Mouse (Mus musculus) liver, embryonic 13.5 days (tissue): Measurements from ENCODE around the gene Susd6. TPM values are rescaled to one million over a fixed set of nuclear protein-coding genes. Genes with fewer than 3 reads are reported as not detected.
"Not testable (repeated sequence)": the region's sequence is repeated elsewhere in the genome, so short reads cannot be mapped to it uniquely, and the experiment has no call there.

ENCODE experiments used
- ATAC-seq: fragments of 200-750 bp; cut with Nextera tagmentation; 2 replicates; pipeline ENCODE4 v1.8.0; 2017; ENCODE audit warnings: low read depth, mild to moderate bottlenecking, moderate number of reproducible peaks, moderate library complexity
- DNase-seq: peaks from one replicate; pipeline ENCODE4 v3.0.0; 2022
- H3K27ac ChIP-seq: fragments of 300-500 bp; sonication (generic); 2 replicates; pipeline ENCODE4 v1.5.1; 2015; ENCODE audit warnings: moderate library complexity, mild to moderate bottlenecking, inconsistent platforms
- H3K27me3 ChIP-seq: fragments of 300-500 bp; sonication (generic); 2 replicates; pipeline ENCODE4 v1.6.1; 2015; ENCODE audit warnings: mild to moderate bottlenecking, inconsistent platforms
- H3K36me3 ChIP-seq: fragments of 300-500 bp; sonication (generic); 2 replicates; pipeline ENCODE4 v1.6.1; 2015; ENCODE audit warnings: mild to moderate bottlenecking, inconsistent platforms
- H3K4me1 ChIP-seq: fragments of 300-500 bp; sonication (generic); replicated peaks from 2 replicates; pipeline ENCODE4 v1.6.1; 2015; ENCODE audit warnings: inconsistent platforms
- H3K4me2 ChIP-seq: fragments of 300-500 bp; sonication (generic); 2 replicates; pipeline ENCODE4 v1.6.1; 2015; ENCODE audit warnings: inconsistent platforms, mild to moderate bottlenecking, moderate library complexity
- H3K4me3 ChIP-seq: fragments of 300-500 bp; sonication (generic); replicated peaks from 2 replicates; pipeline ENCODE4 v1.5.1; 2015; ENCODE audit warnings: mild to moderate bottlenecking, inconsistent platforms
- H3K9ac ChIP-seq: fragments of 300-500 bp; sonication (generic); 2 replicates; pipeline ENCODE4 v1.6.1; 2015; ENCODE audit warnings: mild to moderate bottlenecking, inconsistent platforms
- H3K9me3 ChIP-seq: fragments of 300-500 bp; sonication (generic); replicated peaks from 2 replicates; pipeline ENCODE4 v1.6.1; 2016; ENCODE audit warnings: inconsistent platforms
- WGBS: fragments of 180-500 bp; shearing (Covaris S2); methylation state at CpG from one replicate; pipeline ENCODE4 v1.1.7; 2015; ENCODE audit not compliant: insufficient replicate concordance; 5-methylcytosine and 5-hydroxymethylcytosine counted together
- polyA plus RNA-seq: library from polyadenylated mRNA; unstranded; fragments of >200 nt; fragmentation: Nextera tagmentation; extraction: Ambion mirVana; gene quantifications from 2 replicates; pipeline ENCODE4 v1.2.1, GENCODE M21; 2015

Gene Susd6
- polyA plus RNA-seq, 1 experiment from 2014 or later = 9.4 TPM

DNA sequence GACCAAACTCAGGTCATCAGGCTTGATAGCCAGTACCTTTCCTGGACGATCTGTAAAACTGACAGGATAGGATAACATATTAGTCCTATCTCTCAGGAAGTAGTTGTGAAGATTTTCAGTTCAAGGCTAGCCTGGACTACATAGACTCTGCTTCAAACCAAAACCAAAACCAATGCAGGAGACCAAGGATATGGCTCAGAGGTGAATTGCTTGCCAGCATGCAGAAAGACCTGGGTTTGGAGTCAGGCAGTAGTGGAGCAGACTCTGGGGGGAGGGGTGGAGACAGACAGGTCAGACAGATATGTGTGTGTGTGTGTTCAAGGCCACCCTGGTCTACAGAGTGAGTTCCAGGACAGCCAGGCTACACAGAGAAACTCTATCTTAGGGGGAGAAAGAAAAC is 3.7 kb upstream of the Susd6 start:
- Histone ChIP-seq H3K36me3 (no peaks in the 10 kb centered on the region), H3K4me3 (no peak overlapping the region), H3K27ac (peak overlapping the region; percentile 2; the same call in 1 of the 2 replicates), H3K27me3 (no peaks in the 10 kb centered on the region), H3K4me2 (no peak overlapping the region), H3K9ac (peak overlapping the region; percentile 4; the same call in 1 of the 2 replicates), H3K9me3 (no peaks in the 10 kb centered on the region), H3K4me1 (peaks cover 63% of the 10 kb centered on the region)
- ATAC-seq (no peak), DNase-seq (no peak)
- 18% methylated on average over 1 of the region's 1 CpGs for WGBS

DNA sequence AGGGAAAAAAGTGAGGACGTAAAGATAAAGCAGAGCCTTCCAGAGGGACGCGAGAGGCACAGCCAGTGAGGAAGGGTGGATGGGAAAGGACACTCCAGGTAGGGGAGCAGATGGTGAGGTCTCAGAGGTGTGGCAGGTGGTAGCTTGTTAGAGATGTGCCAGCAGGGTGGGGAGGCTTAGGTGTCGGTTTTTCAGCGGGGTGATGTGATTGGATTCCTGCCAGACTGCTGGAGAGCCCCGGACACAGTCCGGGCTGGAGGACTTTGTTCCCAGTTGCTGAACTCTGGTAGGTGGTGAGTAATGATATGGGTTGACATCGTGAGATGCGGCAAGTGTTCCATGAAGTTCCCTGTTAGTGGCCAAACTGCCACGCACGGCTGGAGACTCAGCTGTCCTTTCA is 2.7 kb upstream of the Susd6 start:
- Histone ChIP-seq H3K36me3 (peaks cover under 1% of the 10 kb centered on the region; the same call in 1 of the 2 replicates), H3K27ac (peak overlapping the region; percentile 40), H3K4me2 (0 out of 2 replicates have a peak overlapping the region, but pooled peaks have one; percentile 11), H3K9me3 (no peaks in the 10 kb centered on the region), H3K27me3 (no peaks in the 10 kb centered on the region), H3K4me1 (peaks cover 73% of the 10 kb centered on the region), H3K4me3 (no peak overlapping the region), H3K9ac (peak overlapping the region; percentile 10; the same call in 1 of the 2 replicates)
- ATAC-seq (no peak), DNase-seq (no peak)
- 59% methylated on average over 11 of the region's 11 CpGs for WGBS

DNA sequence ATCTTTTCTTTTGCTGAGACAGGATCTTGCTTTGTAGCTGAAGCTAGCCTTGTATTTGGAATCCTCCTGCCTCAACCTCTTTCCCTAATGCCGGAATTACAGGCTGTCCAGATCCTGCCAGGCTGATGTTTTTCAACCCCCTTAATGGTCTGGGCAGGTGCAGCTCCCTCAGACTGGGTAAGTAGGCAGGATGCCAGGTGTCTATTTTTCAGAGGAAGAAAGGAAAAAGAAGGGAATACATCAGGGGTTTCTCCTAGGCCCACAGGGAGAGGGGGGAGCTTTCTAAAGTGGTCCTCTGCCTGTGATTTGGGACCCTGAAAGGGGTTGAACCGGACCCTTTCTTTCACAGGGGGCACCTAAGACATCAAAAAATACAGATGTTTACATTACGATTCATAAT is 2.1 kb upstream of the Susd6 start:
- Histone ChIP-seq H3K27me3 (no peaks in the 10 kb centered on the region), H3K4me1 (peaks cover 76% of the 10 kb centered on the region), H3K27ac (peak overlapping the region; percentile 34; the same call in 1 of the 2 replicates), H3K36me3 (peaks cover 5% of the 10 kb centered on the region; the same call in 1 of the 2 replicates), H3K9me3 (no peaks in the 10 kb centered on the region), H3K9ac (0 out of 2 replicates have a peak overlapping the region, but pooled peaks have one; percentile 7), H3K4me2 (no peak overlapping the region), H3K4me3 (no peak overlapping the region)
- DNase-seq (no peak), ATAC-seq (no peak)
- 77% methylated on average over 3 of the region's 3 CpGs for WGBS

DNA sequence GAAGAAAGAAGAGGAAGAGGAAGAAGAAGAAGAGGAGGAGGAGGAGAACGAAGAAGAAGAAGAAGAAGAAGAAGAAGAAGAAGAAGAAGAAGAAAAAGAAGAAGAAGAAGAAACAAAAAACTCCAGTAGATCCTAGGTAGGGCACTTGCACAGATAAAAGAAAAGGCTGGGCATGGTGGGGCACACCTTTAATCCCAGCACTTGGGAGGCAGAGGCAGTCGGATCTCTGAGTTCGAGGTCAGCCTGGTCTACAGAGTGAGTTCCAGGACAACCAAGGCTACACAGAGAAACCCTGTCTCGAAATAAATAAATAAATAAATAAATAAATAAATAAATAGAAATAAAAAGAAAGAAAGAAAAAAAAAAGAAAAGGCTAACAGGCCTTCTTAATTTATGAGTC is 1.0 kb upstream of the Susd6 start:
- Histone ChIP-seq H3K4me1 (peaks cover 79% of the 10 kb centered on the region), H3K4me2 (peak overlapping the region; percentile 65; the same call in 1 of the 2 replicates)

DNA sequence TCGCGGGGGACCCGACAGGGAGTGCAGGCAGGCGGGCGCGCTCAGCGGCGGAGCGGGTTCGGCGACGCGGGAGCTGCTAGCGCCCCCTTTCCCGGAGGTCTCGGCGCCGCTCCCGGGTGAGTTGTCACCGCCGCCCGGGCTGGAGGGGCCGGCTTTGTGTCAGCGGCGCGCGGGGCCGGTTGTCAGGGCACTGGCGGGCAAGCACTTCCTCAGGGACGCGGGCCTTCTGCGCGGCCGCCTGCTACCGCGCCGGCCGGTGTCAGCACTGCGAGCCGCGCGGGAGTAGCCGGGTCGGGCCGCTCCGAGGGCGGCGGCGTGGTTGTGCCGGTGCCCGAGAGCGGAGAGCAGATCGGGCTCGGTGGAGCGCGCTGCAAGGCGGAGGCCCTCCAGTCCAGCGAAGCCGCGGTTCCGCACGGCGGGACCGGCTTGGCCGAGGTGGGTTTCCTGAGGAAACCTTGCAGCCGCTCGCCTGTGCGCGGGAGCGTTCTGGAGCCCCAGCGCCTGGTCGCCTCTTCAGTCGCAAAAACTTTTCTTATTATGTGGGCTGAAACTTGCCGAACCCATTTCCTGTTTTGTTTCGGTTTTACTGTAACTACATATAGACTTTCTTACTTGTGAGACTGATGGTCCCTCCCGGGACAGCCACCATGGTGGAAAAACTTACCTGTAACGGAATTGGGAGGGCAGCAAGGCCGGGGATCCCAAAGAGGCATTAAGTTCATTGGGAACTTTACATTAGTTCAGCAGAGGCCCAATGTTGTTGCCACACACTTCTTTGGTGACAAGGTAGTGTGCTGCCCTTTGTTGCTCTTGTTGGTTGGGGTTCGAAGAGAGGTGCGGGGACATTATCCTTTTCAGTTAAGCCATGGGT is 625 bp downstream of the Susd6 start:
- peaks cover 80% of the 10 kb centered on the region for H3K4me1 ChIP-seq
- no peaks in the 10 kb centered on the region for H3K9me3 ChIP-seq
- H3K36me3 ChIP-seq = peaks cover 10% of the 10 kb centered on the region; the same call in 1 of the 2 replicates
- H3K4me3 ChIP-seq = peak overlapping the region; percentile 97
- ATAC-seq (peak; percentile 52), DNase-seq (no peak)
- under 1% methylated on average over 77 of the region's 80 CpGs for WGBS
- no peaks in the 10 kb centered on the region for H3K27me3 ChIP-seq
- H3K9ac ChIP-seq = peak overlapping the region; percentile 99
- peak overlapping the region; percentile 80 for H3K4me2 ChIP-seq
- H3K27ac ChIP-seq = peak overlapping the region; percentile 97

More for the DNA sequence above, 1.0 kb upstream of the Susd6 start:
- not testable (repeated sequence) for H3K27me3 ChIP-seq, ATAC-seq, DNase-seq, H3K4me3 ChIP-seq, H3K9me3 ChIP-seq, H3K36me3 ChIP-seq
- peak overlapping the region; percentile 92 for H3K27ac ChIP-seq
- WGBS = 64% methylated on average over 4 of the region's 4 CpGs
- H3K9ac ChIP-seq = peak overlapping the region; percentile 69; the same call in 1 of the 2 replicates

DNA sequence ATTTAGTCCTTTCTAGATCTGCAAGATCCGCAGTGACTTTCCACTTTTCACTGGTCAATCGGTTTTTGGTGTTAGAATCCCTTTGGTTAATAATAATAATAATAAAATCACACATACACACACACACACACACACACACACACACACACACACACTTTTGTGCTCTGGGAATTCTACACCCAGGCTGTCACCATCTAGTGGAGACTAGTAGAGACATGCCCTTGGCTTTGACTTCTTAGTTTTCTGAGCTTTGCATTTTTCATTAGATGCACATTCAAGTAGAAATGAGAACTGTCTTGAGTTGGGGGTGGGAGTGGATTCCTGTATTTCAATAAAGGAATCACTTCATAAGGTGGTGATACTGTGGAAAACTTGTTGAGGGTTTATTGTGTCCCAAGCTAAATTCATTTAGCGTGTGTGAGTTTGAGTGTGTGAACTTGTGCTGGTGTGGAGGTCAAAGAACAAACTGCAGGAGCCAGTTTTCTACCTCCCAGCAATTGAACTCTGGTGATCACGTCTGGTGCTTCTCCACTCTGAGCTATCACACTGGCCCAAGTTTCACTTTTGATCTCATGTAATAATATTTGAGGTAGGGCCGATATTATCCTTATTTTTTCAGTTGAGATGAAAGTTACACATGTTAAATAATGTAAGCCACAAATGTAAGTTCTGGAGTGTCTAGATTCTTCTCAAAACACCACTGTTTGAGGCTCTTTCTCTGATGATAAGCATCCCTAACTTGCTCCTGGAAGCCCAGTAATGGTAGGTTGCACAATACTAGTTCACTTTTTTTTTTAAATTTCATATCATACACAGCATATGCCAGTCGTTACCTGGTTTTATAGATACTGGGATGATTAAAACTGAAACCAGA is 1.5 kb downstream of the Susd6 start:
- WGBS = 17% methylated on average over 6 of the region's 6 CpGs
- peaks cover 13% of the 10 kb centered on the region for H3K36me3 ChIP-seq
- H3K4me1 ChIP-seq = peaks cover 75% of the 10 kb centered on the region
- H3K27ac ChIP-seq = peak overlapping the region; percentile 97
- peak overlapping the region; percentile 80 for H3K4me2 ChIP-seq
- no peaks in the 10 kb centered on the region for H3K9me3 ChIP-seq
- peak overlapping the region; percentile 99 for H3K9ac ChIP-seq
- no peak for DNase-seq
- ATAC-seq = no peak
- H3K27me3 ChIP-seq = no peaks in the 10 kb centered on the region
- H3K4me3 ChIP-seq = peak overlapping the region; percentile 97

DNA sequence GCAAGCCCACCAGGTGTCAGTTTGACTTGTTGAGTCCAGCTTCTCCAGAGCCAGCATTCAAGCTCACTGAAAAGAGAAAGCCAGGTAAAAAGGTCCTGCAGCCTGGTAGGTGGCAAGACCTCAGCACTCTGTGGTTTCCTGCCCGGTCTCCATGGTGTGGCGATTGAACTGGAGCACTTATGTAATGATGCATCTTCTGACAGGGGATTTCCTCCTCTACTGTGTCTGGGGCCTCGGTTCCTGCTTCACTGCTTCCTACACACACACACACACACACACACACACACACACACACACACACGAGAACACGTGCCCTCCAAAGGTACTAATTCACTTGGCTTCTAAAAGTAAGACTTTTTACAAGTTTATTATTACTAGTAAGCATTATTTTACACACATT is 2.6 kb downstream of the Susd6 start:
- H3K4me3 ChIP-seq = peak overlapping the region; percentile 97
- peak overlapping the region; percentile 99 for H3K9ac ChIP-seq
- 23% methylated on average over 5 of the region's 5 CpGs for WGBS
- H3K4me2 ChIP-seq = peak overlapping the region; percentile 80
- H3K4me1 ChIP-seq = peaks cover 66% of the 10 kb centered on the region
- DNase-seq = no peak
- H3K27me3 ChIP-seq = no peaks in the 10 kb centered on the region
- no peak for ATAC-seq
- H3K36me3 ChIP-seq = peaks cover 13% of the 10 kb centered on the region
- H3K9me3 ChIP-seq = no peaks in the 10 kb centered on the region
- H3K27ac ChIP-seq = peak overlapping the region; percentile 97

DNA sequence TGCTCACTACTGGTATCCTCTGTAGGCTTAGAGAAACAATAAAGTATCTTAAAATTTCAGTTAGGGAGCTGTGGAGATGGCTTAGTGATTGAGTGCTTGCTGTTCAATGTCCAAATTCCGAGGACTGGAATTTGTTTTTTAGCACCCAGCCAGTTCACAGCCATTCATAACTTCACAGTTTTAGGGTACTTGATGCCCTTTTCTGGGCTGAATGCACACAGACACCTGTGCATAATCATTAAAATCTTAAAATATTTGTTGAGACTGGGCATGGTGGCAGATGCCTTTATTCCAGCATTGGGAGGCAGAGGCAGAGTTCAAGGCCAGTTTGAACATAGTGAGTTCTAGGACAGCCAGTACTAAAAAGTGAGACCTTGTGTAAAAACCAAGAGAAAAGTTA is 3.2 kb downstream of the Susd6 start:
- WGBS = 59% methylated on average over 1 of the region's 1 CpGs
- no peak overlapping the region; the same call in 1 of the 2 replicates for H3K4me3 ChIP-seq
- H3K9ac ChIP-seq = no peak overlapping the region
- H3K27me3 ChIP-seq = no peaks in the 10 kb centered on the region
- H3K9me3 ChIP-seq = no peaks in the 10 kb centered on the region
- H3K27ac ChIP-seq = no peak overlapping the region; the same call in 1 of the 2 replicates
- peak overlapping the region; percentile 80; the same call in 1 of the 2 replicates for H3K4me2 ChIP-seq
- peaks cover 13% of the 10 kb centered on the region for H3K36me3 ChIP-seq
- no peak for DNase-seq
- no peak for ATAC-seq
- peaks cover 66% of the 10 kb centered on the region for H3K4me1 ChIP-seq

DNA sequence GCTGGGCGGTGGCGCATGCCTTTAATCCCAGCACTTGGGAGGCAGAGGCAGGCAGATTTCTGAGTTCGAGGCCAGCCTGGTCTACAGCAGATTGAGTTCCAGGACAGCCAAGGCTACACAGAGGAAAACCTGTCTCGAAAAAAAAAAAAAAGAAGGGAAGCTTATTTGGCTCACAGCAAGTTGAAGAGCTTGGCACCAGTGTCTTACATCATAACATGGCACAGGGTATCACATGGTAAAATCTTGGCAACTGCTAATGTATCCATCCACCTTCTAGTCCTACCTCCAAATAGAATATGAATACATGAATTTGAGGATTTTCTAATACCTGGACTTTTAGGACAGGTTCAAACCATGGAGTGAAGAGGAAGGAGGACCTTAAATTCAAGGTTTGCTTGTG is 4.2 kb downstream of the Susd6 start:
- no peak overlapping the region for H3K9ac ChIP-seq
- H3K27ac ChIP-seq = no peak overlapping the region
- no peaks in the 10 kb centered on the region for H3K27me3 ChIP-seq
- no peak for DNase-seq
- peaks cover 13% of the 10 kb centered on the region for H3K36me3 ChIP-seq
- 76% methylated on average over 4 of the region's 4 CpGs for WGBS
- H3K4me1 ChIP-seq = peaks cover 64% of the 10 kb centered on the region
- H3K4me3 ChIP-seq = no peak overlapping the region
- no peaks in the 10 kb centered on the region for H3K9me3 ChIP-seq
- no peak for ATAC-seq
- no peak overlapping the region for H3K4me2 ChIP-seq

DNA sequence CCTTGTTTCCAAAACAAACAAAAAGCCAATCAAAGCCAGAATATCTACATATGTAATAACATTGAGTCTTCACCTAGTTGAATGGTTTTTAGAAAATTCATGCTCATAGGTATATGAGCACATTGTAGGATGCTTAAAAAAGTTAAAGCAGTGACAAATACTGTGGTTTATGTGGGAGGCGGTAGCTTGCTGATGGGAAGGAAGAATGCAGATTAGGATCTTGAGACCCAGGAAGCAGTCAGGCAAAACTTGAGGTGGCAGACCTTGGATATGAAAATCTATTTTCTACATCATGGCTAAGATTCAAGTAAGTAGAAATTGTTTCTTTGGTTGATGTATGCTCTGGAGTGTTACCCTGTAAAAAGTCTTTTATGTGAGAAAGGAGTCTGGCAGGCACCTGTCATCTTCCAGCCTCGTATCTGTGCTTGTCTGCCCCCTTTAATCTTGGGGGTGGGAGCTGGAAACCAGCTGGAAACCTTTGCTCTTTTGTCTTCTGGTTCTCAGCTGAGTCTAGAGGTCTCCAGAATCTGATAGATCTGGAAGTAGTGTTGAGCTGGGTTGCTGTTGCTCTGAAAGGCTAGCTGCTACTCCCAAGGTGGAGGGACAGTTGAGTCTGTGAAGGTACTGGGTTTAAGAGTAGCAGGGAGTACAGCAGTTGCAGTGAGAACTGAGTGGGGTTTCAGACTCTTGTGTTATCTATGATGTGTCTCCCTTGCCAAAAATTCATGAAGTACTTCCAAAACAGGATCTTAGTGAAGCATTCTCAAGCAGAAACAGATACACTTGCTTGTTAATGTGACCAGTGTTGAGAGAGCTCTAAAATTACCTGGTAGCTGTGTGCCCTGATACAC is 4.8 kb downstream of the Susd6 start:
- Histone ChIP-seq H3K27me3 (no peaks in the 10 kb centered on the region), H3K4me3 (no peak overlapping the region), H3K27ac (peak overlapping the region; percentile 34; the same call in 1 of the 2 replicates), H3K4me1 (peaks cover 65% of the 10 kb centered on the region), H3K9me3 (no peaks in the 10 kb centered on the region), H3K36me3 (peaks cover 13% of the 10 kb centered on the region), H3K4me2 (no peak overlapping the region), H3K9ac (no peak overlapping the region)
- DNase-seq (no peak), ATAC-seq (no peak)
- 46% methylated on average over 2 of the region's 2 CpGs for WGBS
